Comparison of ENCODE assay signal across 9 mouse cellular contexts in genomic region chr17:70488784-70489265, GRCm38 (mm10).
DNase-seq lines count a peak whose midpoint lies in the region; ATAC-seq and TF ChIP-seq lines count a peak whose summit lies in the region.
"Had no signal": no experiment of that assay in that cellular context is flagged by ENCODE, and none has a peak within 500 bp of the region (broad histone marks: within the 10 kb centered on the region; RNA-seq: fewer than 3 reads in every experiment).

No protein-coding gene starts in this region.

- no peaks in the 10 kb centered on the region for H3K9me3 ChIP-seq in hindbrain, embryonic 13.5 days
- no peaks in the 10 kb centered on the region for H3K9me3 ChIP-seq in hindbrain, embryonic 11.5 days (ENCODE audit: control insufficient read depth, low read length)
- no peaks in the 10 kb centered on the region for H3K9me3 ChIP-seq in liver, embryonic 12.5 days (replicated peaks)
- no peaks in the 10 kb centered on the region for H3K9me3 ChIP-seq in stomach, postnatal 0 days (ENCODE audit: control insufficient read depth, low read length)
- H3K9me3 ChIP-seq: limb, embryonic 13.5 days had no signal

- H3K9ac ChIP-seq in hindbrain, embryonic 13.5 days, result no peak overlapping the region
- H3K9ac ChIP-seq in hindbrain, embryonic 11.5 days (ENCODE audit: low read depth, low read length), result no peak overlapping the region
- H3K9ac ChIP-seq in liver, embryonic 12.5 days, result no peak overlapping the region
- no peak overlapping the region for H3K9ac ChIP-seq in stomach, postnatal 0 days (ENCODE audit: low read length)
- H3K9ac ChIP-seq: limb, embryonic 13.5 days had no signal

- H3K36me3 ChIP-seq in hindbrain, embryonic 13.5 days, result no peaks in the 10 kb centered on the region
- H3K36me3 ChIP-seq in hindbrain, embryonic 11.5 days (ENCODE audit: control insufficient read depth, insufficient read depth, low read length), result no peaks in the 10 kb centered on the region
- no peaks in the 10 kb centered on the region for H3K36me3 ChIP-seq in liver, embryonic 12.5 days
- no peaks in the 10 kb centered on the region for H3K36me3 ChIP-seq in stomach, postnatal 0 days (ENCODE audit: control insufficient read depth, insufficient read depth, low read length)
- H3K36me3 ChIP-seq in thymus, adult 2 months (ENCODE audit: control insufficient read depth, insufficient read depth, low read length), result no peaks in the 10 kb centered on the region
- H3K36me3 ChIP-seq: limb, embryonic 13.5 days had no signal

- no peak overlapping the region for H3K4me3 ChIP-seq in hindbrain, embryonic 13.5 days
- H3K4me3 ChIP-seq in hindbrain, embryonic 11.5 days (ENCODE audit: low read depth, low read length), result no peak overlapping the region
- H3K4me3 ChIP-seq in liver, embryonic 12.5 days, result no peak overlapping the region
- no peak overlapping the region for H3K4me3 ChIP-seq in stomach, postnatal 0 days (ENCODE audit: low read depth, low read length)
- no peak overlapping the region for H3K4me3 ChIP-seq in thymus, adult 2 months (ENCODE audit: control insufficient read depth, insufficient read depth, low read length)
- H3K4me3 ChIP-seq: limb, embryonic 13.5 days had no signal

- WGBS in hindbrain, embryonic 13.5 days, result 75% methylated on average over 7 of the region's 7 CpGs
- 86% methylated on average over 7 of the region's 7 CpGs for WGBS in hindbrain, embryonic 11.5 days
- 13% methylated on average over 7 of the region's 7 CpGs for WGBS in liver, embryonic 12.5 days (ENCODE audit: insufficient replicate concordance)
- WGBS in stomach, postnatal 0 days, result 76% methylated on average over 7 of the region's 7 CpGs
- WGBS in thymus, adult 2 months, result 10% methylated on average over 7 of the region's 7 CpGs

- no peak for DNase-seq in hindbrain, embryonic 11.5 days (ENCODE audit: low spot score)
- peak; percentile 99 for DNase-seq in cerebellum, postnatal 14 days
- DNase-seq in stomach, postnatal 0 days (ENCODE audit: low spot score), result no peak
- no peak for DNase-seq in spleen, postnatal 10 days (ENCODE audit: low spot score in 2 of 2)
- DNase-seq in thymus, adult 2 months, result no peak

- no peaks in the 10 kb centered on the region for H3K27me3 ChIP-seq in hindbrain, embryonic 13.5 days
- no peaks in the 10 kb centered on the region for H3K27me3 ChIP-seq in hindbrain, embryonic 11.5 days (ENCODE audit: control insufficient read depth, insufficient read depth, low read length)
- no peaks in the 10 kb centered on the region for H3K27me3 ChIP-seq in liver, embryonic 12.5 days (replicated peaks)
- no peaks in the 10 kb centered on the region for H3K27me3 ChIP-seq in stomach, postnatal 0 days (ENCODE audit: control insufficient read depth, insufficient read depth, low read length)
- H3K27me3 ChIP-seq in thymus, adult 2 months (ENCODE audit: control insufficient read depth, insufficient read depth, low read length), result no peaks in the 10 kb centered on the region
- H3K27me3 ChIP-seq: limb, embryonic 13.5 days had no signal

- H3K27ac ChIP-seq in hindbrain, embryonic 13.5 days, result no peak overlapping the region
- H3K27ac ChIP-seq in hindbrain, embryonic 11.5 days (ENCODE audit: low read depth, low read length), result no peak overlapping the region
- H3K27ac ChIP-seq in liver, embryonic 12.5 days, result no peak overlapping the region
- H3K27ac ChIP-seq in stomach, postnatal 0 days (replicated peaks), result no peak overlapping the region
- H3K27ac ChIP-seq in thymus, adult 2 months (ENCODE audit: control insufficient read depth, insufficient read depth, low read length), result no peak overlapping the region
- H3K27ac ChIP-seq: limb, embryonic 13.5 days had no signal

- TF ChIP-seq EP300 in stomach, postnatal 0 days (optimal IDR thresholded peaks at IDR 0.05), result no peak

- H3K4me1 ChIP-seq in hindbrain, embryonic 13.5 days (replicated peaks), result no peaks in the 10 kb centered on the region
- no peaks in the 10 kb centered on the region for H3K4me1 ChIP-seq in hindbrain, embryonic 11.5 days (replicated peaks; ENCODE audit: control insufficient read depth, insufficient read depth, low read length)
- H3K4me1 ChIP-seq in liver, embryonic 12.5 days, result no peaks in the 10 kb centered on the region
- no peaks in the 10 kb centered on the region for H3K4me1 ChIP-seq in stomach, postnatal 0 days (replicated peaks; ENCODE audit: control insufficient read depth, insufficient read depth)
- no peaks in the 10 kb centered on the region for H3K4me1 ChIP-seq in thymus, adult 2 months (replicated peaks; ENCODE audit: control insufficient read depth, insufficient read depth, low read length)
- H3K4me1 ChIP-seq: limb, embryonic 13.5 days had no signal

- no peak for TF ChIP-seq POLR2A in thymus, adult 2 months (IDR thresholded peaks at IDR 0.05; ENCODE audit: control insufficient read depth, extremely low read depth, insufficient read depth, low read length, poor library complexity)

- no peak overlapping the region for H3K4me2 ChIP-seq in hindbrain, embryonic 13.5 days
- H3K4me2 ChIP-seq in hindbrain, embryonic 11.5 days (replicated peaks; ENCODE audit: low read depth, low read length), result no peak overlapping the region
- no peak overlapping the region for H3K4me2 ChIP-seq in liver, embryonic 12.5 days
- no peak overlapping the region for H3K4me2 ChIP-seq in stomach, postnatal 0 days (replicated peaks; ENCODE audit: low read depth)
- H3K4me2 ChIP-seq: limb, embryonic 13.5 days had no signal

- peak; percentile 89 for ATAC-seq in hindbrain, embryonic 13.5 days (ENCODE audit: low FRiP score)
- ATAC-seq in hindbrain, embryonic 11.5 days (ENCODE audit: low FRiP score), result no peak
- ATAC-seq in hematopoietic stem cell, adult 5-6 weeks (replicated peaks in 1 of 2; ENCODE audit: insufficient read depth in 1 of 2, low FRiP score in 2 of 2, low TSS enrichment in 1 of 2, low read depth in 1 of 2, poor library complexity in 2 of 2, severe bottlenecking in 2 of 2), result peak; percentile 93 to 97
- ATAC-seq in liver, embryonic 12.5 days, result peak; percentile 64
- ATAC-seq in stomach, postnatal 0 days (ENCODE audit: low FRiP score, low TSS enrichment), result no peak

- TF ChIP-seq CTCF in stomach, postnatal 0 days (IDR thresholded peaks at IDR 0.05; ENCODE audit: low read depth), result no peak
- no peak for TF ChIP-seq CTCF in thymus, adult 2 months (IDR thresholded peaks at IDR 0.05; ENCODE audit: borderline replicate concordance, control insufficient read depth, extremely low read depth, insufficient read depth, low read length, poor library complexity)

Comparison
In these comparisons a context has a peak if more than half of its experiments do, and no peak if none do; other contexts are left out.
1. ATAC-seq: peak in hindbrain, embryonic 13.5 days (single experiment), hematopoietic stem cell, adult 5-6 weeks (2 of 2) and liver, embryonic 12.5 days (single experiment); none in hindbrain, embryonic 11.5 days (single experiment) and stomach, postnatal 0 days (single experiment).
2. DNase-seq: peak in cerebellum, postnatal 14 days (2 of 2); none in hindbrain, embryonic 11.5 days (single experiment), stomach, postnatal 0 days (single experiment), spleen, postnatal 10 days (0 of 2) and thymus, adult 2 months (single experiment).